Mouse (Mus musculus): ENCODE results near the gene Aqp1. TPM values are rescaled to one million over a fixed set of nuclear protein-coding genes. Genes with fewer than 3 reads are reported as not detected.

The Aqp1 gene
- total RNA-seq, 2 experiments from 2014 or later: 360 to 594 TPM

DNA sequence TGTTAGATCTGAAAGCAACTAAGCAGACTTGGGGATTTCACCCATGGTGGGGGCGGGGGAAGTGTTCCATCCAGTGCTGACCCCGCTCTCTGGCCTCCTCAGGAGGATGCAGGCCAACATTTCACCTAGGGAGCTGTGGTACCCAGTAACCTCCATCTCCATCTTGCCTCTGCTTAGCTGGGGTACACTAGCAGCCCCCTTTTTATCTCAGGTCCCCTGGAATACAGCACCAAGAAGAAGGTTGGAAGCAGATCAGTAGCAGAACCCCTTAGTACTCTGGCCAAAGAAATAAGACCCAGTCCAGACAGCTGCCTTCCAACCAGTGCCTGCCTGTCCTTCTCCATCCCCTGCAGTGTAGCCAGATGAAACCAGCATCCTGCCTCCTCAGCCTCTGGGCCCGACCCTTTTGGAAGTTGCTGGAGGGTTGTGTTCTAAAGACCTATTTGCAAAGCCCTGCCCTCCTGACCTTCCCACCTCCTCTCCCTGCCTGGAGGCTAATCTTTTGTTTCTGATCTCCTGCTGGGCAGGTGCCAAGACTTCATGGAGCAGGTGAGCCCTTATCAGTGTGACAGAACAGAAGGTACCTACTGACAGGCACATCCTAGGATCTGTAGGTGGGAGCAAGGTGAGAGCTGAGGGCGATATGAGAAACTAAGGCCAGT lies 18.4 kb downstream of the Aqp1 start:
- peak in 1 of 2 experiments; percentile 1 for DNase-seq
- intact Hi-C loops (cut with DNase I): loop anchor here (5.0 kb wide), 1 partner anchor 62 kb away; no protein-coding TSS in a partner anchor

DNA sequence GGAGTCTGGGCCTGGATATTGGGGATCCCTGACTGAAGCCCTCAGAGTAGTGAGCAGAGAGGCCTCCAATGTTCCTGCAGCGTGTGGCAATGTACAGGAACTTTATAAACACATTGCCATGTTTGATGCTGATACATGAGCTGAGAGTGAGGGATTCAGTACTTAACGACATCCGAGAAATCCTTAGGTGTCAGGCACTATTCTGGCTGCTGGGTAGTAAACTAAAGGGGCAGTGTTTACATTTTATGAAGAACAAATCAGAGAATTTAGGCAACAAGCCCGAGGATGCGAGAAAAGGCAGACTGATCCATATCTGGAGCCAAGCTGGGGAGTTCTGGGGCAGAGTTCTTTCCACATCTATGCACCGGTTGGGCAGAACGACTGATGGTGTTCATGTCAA lies 19.3 kb downstream of the Aqp1 start:
- intact Hi-C loops (cut with DNase I): loop anchor here (5.0 kb wide), 1 partner anchor 63 kb away; no protein-coding TSS in a partner anchor
- no peak for DNase-seq

DNA sequence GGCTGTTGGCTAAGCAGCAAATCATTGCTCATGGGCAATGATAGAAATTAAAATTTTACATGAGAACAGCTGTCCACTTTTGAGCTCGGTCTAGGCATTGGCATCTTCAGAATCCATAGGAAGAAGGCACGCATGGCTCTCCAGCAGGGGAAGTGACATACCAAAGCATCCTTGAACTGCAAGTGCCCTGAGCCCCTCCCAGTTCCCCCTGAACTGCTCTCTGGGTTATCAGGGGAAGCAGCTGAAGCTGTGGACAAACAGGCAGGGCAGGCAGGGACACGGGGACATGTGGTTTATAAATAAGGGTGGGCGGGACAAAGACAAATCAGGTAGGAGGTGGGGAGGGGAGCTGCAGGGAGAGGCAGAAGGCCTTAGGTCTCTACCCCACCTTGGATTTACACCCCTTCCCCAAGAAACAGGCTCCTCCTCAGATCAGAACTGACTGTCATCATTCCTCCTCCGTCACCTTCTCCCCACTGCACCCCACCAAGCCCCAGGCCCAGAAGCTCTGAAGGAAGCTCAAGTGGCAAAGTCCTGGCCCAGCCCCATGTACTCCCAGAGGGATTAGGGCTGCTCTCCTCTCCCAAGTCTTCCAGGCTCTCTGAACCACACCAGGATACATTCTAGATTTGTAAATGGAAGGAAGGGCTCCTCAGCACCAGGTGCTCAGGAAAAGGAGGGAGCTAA lies 19.9 kb downstream of the Aqp1 start:
- intact Hi-C loops (cut with DNase I): loop anchor here (5.0 kb wide), 1 partner anchor 64 kb away; no protein-coding TSS in a partner anchor
- DNase-seq: peak in 1 of 2 experiments; percentile 44

DNA sequence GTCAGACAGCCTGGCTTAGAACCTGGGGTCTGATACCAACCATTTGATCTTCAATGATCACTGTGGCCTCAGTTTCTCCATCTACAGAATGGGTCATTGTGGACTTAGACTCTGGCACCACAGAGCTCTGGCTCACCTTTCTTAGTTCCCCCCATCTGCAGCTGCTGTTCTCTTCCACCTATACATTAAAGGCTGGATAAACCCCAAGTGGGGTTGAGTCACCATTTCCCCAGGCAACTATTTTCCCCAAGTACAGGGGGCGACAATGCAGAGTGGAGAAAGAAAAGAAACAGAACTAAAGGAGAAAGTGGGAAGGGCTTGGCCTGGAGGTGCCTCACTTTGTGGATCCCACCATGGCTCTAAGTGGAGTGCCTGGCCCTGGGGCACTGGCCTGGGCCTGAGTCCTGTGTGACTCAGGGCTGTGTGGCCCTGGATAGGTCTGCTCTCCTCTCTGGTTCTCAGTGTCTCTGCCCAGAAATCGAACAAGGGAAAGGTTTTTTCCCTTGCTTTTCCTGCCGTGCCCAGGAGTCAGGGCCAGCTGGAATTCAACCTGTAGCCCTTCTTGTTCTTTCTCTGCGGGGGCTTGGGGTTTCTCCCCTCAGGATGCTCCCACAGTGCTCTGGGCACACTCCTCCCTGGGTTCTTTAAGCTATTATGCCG lies 20.9 kb downstream of the Aqp1 start:
- intact Hi-C loops (cut with DNase I): loop anchor here (5.0 kb wide), 1 partner anchor 65 kb away; no protein-coding TSS in a partner anchor

DNA sequence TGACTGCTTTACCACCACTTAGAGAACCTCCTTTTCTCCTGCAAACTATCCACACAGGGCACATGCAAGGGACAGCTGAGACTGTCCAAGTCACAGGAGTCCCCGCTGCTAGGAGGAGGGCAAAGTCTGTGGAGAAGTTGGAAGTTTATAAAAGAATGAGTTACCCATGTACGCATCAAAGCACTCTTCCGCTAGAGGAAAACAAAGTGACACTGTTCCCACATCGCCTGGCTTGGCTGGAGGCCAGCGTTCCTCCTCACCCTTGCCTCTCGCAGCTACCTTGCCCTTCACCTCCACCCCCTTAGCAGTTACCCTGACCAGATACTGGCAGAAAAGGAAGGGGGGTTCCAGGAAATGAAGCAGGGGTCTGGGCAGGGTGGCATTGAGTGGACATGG lies 21.4 kb downstream of the Aqp1 start:
- intact Hi-C loops (cut with DNase I): loop anchor here (5.0 kb wide), 1 partner anchor 65 kb away; no protein-coding TSS in a partner anchor
- peak in 1 of 2 experiments; percentile 18 for DNase-seq

More for the DNA sequence above, 20.9 kb downstream of the Aqp1 start:
- peak in 1 of 2 experiments; percentile 1 for DNase-seq

DNA sequence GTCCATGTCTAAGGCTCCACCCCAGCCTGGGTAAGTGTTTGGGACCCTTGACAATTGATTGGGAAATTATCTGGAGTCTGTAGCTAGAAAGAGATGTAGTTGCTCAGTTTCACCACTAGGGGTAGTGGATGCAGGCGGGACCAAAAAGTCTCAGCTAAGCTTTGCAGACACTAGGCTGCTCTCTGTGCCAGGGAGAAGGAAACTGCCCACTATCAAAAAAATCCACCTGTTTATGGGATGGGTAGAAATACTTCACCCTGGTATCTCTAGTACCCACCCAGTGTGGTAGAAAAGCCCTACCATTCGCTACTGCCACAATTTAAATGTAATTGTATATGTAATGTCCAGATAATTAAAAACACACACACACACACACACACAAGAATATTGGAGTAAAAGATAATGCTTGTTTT lies 22.5 kb downstream of the Aqp1 start:
- intact Hi-C loops (cut with DNase I): loop anchor here (5.0 kb wide), 1 partner anchor 66 kb away; no protein-coding TSS in a partner anchor
- no peak for DNase-seq

DNA sequence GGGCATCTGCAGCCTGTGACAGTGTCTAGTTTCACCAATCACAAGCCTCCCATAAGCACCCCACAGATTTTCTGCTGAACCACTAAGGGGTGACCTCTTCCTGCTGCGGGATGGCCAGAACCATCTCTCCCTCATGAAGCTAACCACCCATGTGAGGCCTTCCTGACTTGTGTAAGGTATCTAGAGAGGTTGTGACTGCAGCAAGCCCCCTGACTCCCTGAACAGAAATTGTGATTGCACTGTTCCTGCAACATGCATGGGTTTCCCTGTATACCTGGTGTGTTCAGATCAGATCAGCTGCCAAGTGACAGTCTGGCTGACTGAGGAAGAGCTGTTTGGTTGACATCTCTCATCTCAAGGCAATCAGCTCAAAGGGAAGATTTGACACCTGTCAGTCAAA lies 26.4 kb downstream of the Aqp1 start:
- no peak for DNase-seq
- intact Hi-C loops (cut with DNase I): no loop called here

DNA sequence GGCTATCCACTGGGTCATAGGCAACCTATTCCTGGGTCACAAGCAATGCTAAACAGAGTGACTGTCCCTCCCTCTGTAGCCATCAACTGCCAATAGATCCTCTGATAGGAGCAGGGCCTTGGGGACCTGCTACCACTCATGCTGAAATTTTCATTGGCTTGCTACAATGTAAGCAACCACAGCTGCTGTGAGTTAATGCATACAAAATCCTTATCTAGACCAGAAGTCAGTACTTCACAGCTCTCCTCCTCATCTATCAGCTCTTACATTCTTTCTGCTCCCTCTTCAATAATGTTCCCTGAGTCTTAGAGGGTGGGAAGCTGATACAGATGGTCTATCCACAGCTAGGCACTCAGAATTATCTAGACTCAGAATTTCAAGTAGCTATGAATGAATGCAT lies 30.9 kb downstream of the Aqp1 start:
- intact Hi-C loops (cut with DNase I): no loop called here
- no peak for DNase-seq

DNA sequence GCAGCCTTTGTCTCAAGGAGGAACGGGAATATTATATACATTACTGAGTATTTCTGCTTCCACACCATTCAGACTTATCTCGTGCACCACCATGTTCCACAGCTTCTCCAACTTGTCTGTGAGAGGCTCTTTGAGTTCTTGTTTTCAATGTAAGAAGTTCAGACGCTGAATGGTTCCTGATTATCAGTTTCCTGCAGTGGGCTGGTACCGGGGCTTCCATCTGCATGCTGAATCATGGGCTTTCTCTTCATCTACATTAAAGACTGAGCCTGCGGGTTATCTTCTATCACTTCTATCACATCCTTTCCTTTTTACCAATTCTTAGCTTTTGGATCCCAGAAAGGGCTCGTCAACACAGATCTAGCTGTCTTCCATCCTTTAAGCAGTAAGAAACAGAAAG lies 34.6 kb downstream of the Aqp1 start:
- no peak for DNase-seq
- intact Hi-C loops (cut with DNase I): no loop called here

DNA sequence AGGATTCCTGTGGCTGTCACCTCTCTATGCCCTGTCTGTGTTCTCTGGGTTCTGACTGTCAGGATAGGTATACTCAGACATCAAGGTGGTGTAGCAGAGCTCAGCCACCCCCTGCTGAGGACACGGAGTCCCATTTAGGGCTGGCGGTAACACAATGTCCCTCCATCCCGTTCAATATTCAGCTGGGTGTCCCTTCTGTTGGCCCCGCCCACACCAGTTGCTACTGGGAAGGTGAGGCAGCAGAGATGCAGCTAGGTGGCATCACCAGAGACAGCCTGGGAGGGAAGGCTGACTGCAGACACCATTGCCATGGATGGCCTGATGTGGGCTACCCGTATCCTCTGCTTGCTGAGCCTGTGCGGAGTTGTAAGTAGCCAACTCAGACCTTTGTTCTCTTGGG lies 39.8 kb downstream of the Aqp1 start, which contains the start of gene Ghrhr:
Gene Ghrhr (plus strand): TSS at position 220 of the 400 bp plus-strand sequence.
- intact Hi-C loops (cut with DNase I): no loop called here
- no peak for DNase-seq

DNA sequence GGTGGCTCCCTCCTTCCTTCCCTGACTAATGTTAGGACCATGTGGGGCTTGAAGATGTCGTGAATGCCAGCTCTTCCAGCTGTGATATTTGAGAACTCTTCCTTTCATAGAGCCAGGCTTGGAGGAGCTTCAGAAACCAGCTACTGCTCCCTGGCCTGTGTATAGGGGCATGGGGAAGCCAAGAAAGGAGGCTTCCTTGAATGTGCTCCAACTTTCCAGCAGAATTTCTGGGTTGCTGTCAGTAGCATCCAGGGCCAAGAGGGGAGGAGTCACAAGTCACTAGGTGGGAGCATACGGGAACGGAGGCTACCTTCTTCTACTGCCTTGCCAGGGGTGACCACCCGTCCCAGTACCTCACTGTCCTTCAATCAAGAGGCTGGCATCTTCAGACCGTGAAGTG lies 40.3 kb downstream of the Aqp1 start:
- intact Hi-C loops (cut with DNase I): no loop called here
- no peak for DNase-seq

DNA sequence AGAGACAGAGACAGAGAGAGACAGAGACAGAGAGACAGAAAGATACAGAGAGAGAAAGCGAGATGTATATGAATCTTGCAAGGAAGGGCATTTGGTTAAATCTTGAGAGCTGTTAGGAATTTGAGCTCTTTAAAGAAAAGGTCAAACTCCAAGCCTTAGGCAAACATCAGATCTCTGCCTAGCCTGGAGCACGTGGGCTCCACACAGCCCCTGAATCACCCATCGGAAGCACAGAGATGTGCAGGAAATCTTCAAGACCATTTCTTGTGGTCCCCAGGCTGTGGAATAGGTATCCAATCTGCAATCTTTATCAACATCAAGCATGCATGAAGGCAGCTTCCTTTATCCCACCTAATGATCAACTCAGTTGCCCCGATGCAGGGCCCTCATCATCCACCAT lies 41.2 kb downstream of the Aqp1 start:
- intact Hi-C loops (cut with DNase I): no loop called here
- DNase-seq: no peak

DNA sequence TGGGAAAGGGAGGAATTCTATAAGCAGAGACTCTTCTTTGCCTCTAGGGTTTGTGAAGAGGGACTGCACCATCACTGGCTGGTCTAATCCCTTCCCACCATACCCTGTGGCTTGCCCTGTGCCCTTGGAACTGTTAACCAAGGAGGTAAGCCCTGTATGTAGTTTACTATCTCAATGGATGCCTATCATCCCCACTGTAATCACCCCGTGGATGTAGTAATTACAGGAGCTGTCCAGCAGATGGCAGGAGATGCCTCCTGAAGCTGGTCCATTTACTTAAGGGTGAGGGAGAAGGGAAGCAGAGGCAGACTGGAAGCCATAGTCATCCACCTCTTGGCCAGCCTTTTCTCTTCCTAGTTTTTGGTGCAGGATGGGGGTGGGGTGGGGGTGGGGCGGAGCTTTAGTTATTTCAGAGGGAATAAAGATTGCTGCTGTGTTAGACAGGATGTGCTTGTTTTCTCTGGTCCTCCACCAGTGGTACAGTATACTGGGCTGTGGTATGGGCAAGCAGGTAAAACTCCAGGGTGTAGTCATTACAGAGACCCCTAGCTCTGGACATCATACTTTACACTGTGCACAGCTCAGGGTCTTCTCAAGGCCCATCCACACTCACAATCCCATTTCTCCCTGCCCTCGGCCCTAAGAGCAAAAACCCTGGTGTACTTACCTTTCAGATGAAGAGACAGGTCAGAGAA lies 43.6 kb downstream of the Aqp1 start:
- DNase-seq: peak in 1 of 2 experiments; percentile 45
- intact Hi-C loops (cut with DNase I): no loop called here

DNA sequence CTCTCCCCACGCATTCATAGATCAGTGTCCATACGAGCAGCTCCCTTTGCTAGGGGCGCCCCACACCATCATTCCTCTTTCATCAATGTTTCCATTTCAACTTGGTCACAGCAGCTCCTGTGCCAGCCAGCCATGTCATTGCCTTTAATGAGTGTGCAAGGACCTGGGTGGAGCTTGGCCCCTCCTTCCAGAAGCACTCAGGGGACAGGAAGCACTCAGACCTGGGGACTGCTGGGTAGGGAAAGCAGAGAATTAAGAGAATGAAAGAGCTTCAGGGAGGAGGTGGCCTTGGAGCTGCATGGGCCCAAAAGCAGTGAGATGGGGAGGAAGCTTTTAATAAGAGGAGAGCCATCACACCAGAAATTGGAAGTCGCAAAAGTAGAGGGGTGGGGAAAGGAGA lies 45.7 kb downstream of the Aqp1 start:
- no peak for DNase-seq
- intact Hi-C loops (cut with DNase I): no loop called here

DNA sequence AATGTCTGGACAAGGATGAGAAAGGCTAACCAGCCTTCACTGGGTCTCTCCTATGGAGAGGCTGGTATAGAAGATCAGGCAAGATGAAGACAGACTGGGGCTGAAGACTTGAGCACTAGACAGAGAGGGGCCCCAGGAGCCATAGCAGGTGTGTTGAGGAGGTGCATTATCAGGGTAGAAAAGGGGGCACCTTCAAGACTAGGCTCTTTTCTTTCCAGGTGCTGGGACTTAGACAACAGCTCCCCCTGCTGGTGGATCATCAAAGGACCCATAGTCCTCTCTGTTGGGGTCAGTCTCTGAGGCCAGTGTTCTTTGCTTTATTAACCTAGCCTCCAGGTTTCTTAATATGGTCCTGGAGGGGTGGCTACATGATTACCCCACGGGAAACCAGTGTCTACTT lies 47.7 kb downstream of the Aqp1 start:
- intact Hi-C loops (cut with DNase I): loop anchor here (1.0 to 2.0 kb wide), 2 partner anchors 23 to 151 kb away; no protein-coding TSS in a partner anchor
- DNase-seq: peak; percentile 75 to 82

DNA sequence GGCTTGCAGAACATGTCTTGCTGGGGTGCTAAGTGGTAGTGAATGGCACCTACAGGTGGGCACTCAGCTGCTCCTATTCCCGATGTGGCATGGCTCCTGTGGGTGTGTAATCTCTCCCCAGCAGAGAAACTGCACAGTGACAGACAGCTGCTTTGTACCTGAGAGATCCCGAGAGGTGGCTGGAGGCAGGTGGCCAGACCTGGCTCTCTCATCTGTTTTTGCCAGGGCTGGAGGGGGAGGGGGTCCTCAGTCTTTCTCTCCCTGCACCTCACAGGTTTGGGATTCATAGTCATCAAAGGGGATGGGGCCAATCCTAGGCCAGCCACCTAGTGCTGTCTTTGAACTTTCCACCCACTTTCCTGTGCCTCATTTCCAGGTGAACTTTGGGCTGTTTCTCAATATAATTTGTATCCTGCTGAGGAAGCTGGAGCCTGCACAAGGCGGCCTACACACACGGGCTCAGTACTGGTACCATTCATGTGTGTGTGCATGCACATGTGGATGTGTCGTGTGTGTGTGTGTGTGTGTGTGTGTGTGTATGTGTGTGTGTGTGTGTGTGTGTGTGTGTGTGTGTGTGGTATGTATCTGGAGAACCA lies 48.2 kb downstream of the Aqp1 start:
- intact Hi-C loops (cut with DNase I): loop anchor here (2.0 kb wide), 1 partner anchor 24 kb away; no protein-coding TSS in a partner anchor
- no peak for DNase-seq

DNA sequence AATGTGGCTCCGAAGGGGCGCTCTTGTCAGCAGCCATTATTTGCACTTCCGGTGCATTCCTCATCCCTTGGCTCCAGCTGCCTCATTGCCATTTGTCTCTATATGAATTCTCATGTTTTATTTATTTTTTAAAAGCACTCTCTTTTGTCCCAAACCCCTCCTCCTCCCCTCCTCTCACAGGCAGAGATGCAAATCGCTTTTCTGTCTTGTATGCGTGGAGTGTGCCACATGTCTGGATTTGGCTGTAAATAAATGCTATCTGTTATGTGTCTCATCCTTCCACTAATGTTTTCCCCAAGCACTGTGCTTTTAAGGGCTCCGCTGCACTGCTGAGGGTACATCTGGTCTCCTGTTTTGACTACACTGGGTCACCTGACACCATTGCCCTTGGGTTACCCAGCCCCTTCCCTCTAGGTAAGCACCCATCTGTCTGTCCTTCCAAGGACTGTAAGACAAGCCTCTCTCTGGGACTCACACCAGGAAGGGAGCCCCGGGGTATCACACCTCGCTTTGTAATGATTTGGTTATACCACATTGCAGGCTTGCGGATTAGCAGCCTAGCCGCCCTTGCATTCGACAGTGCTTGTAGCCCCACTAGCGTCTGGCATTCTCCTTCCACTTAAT lies 52.4 kb downstream of the Aqp1 start:
- DNase-seq: no peak
- intact Hi-C loops (cut with DNase I): no loop called here

DNA sequence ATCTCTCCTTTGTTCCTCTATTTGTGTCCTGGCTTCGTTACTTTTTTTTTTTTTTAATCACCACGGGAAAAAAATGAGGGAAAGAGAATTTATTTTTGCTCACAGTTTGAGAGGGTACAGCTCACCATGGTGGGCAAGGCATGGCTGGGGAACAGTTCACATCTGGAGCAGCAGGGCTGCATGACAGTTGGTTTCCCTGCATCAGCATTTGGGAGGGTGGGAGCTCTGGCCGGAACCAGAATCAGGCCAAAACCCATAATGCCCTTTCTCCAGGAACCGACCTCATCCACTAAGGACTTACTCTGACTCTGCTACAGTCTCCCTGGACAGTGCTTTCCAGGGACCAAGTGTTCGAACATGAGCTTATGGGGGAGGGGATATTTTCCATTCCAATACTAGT lies 53.1 kb downstream of the Aqp1 start:
- no peak for DNase-seq
- intact Hi-C loops (cut with DNase I): no loop called here

DNA sequence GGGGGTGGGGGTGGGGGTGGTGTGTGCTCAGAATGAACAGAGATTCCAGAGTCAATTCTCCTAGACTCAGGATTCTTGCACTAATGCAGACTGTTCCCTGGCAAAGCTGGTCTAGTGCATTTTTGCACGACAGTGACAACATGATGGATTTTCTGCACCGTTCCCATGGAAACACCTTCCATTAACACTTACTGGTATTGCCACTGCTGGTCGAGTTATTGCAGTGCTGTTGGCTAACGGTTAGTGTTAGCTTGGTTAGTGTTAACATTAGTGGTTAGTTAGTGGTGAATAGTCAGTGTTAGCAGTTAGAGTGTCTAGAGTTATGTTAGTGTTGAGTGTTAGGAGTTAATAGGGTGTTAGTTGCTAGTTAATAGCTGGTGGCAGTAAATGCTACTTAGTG lies 55.6 kb downstream of the Aqp1 start:
- intact Hi-C loops (cut with DNase I): loop anchor here (1.0 to 5.0 kb wide), 4 partner anchors 69 to 560 kb away; no protein-coding TSS in a partner anchor
- DNase-seq: no peak

DNA sequence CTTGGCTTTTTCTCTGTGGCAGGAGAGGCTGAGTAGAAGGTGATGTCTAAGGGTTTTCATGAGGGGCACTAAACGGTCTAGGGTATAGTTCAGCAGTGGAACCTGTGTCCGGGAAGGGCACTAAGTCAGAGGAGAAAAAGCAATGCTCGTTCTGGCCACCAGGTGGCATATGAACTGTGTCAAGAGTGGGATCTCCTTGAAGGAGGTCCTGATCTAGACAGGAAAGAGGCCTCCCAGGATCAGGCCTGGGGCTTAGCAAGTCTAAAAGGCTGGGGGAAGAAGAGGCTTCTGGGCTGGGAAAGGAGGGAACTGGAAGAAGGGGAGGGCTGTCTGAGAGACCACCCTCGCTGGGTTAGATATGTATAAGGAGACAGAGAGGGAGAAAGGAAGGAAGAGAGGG lies 56.2 kb downstream of the Aqp1 start:
- intact Hi-C loops (cut with DNase I): loop anchor here (1.0 to 5.0 kb wide), 4 partner anchors 68 to 560 kb away; no protein-coding TSS in a partner anchor

More for the DNA sequence above, 56.2 kb downstream of the Aqp1 start:
- peak; percentile 80 to 87 for DNase-seq
